Mouse (Mus musculus): ENCODE data around the gene C3ar1.
A peak's percentile ranks its signal among the peaks of the same experiment; 100 is the strongest.

Gene C3ar1

GRCm38 (mm10) chr6:122855955-122856354 is at the start of gene C3ar1:
Gene C3ar1 (minus strand): TSS chr6:122856161.
- no peak for DNase-seq (ENCODE audit: low read depth, low spot score)

GRCm38 (mm10) chr6:122892442-122893049 is 36.6 kb upstream of the C3ar1 start:
- peak; percentile 73 for DNase-seq (ENCODE audit: low read depth, low spot score)

GRCm38 (mm10) chr6:122889599-122889998 is 33.6 kb upstream of the C3ar1 start:
- DNase-seq (ENCODE audit: low read depth, low spot score), result no peak

GRCm38 (mm10) chr6:122883603-122884002 is 27.6 kb upstream of the C3ar1 start:
- no peak for DNase-seq (ENCODE audit: low read depth, low spot score)

- DNase-seq (ENCODE audit: low read depth, low spot score), result no peak
Observed at GRCm38 (mm10) chr6:122881287-122881686, 25.3 kb upstream of the C3ar1 start.

- DNase-seq (ENCODE audit: low read depth, low spot score), result no peak
Observed at GRCm38 (mm10) chr6:122879781-122880505, 24.0 kb upstream of the C3ar1 start.

DNA sequence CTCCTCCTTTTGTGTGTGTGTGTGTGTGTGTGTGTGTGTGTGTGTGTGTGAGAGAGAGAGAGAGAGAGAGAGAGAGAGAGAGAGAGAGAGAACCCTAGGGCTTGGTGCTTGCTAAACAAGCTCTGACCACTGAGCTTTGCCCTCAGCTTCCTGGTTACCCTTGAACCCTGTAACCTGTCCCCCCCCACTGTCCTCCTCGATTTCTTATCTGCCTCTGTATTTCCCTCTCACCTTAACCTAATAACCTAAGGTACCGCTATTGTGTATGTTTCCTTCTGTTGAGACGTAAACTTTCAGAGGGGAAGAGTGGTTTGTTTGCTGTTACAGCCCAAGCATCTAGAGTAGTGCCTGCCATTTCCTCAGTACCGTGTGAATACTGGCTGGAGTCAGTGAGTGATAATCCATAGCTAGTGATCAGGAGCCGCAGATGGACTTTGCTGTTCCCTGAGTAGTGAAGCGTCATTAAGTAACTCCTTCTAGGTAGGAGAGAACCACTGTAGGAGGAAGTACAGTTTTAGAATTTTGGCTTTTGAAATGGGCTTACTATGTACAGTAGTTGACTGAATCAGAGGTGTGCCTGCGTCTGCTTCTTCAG is 23.3 kb upstream of the C3ar1 start:
- DNase-seq (ENCODE audit: low read depth, low spot score), result no peak

- DNase-seq (ENCODE audit: low read depth, low spot score), result peak; percentile 69
Observed at GRCm38 (mm10) chr6:122874720-122875389, 18.9 kb upstream of the C3ar1 start.

- DNase-seq (ENCODE audit: low read depth, low spot score), result peak; percentile 98
Observed at GRCm38 (mm10) chr6:122873871-122874719, 18.1 kb upstream of the C3ar1 start, which contains the start of gene Necap1. Gene Necap1 (plus strand): TSS chr6:122874474.

DNA sequence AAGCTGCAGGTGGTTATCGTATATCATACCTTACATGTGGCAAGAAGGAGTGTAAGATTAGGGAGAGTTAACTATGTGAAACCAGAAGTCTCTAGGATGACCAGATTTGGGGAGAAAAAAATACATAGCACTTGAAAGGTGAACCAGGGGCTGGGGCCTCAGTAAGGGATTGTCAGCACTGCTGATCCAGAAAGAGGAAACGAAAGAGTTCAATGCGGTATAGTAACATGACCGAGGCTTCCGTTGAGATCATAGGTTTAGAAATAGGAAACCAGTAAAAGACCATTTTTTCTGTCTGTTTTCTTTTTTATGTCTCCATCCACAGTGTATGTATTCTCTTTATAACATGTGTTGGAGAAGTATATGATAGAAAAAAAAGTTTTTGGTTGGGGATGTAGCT is 16.8 kb upstream of the C3ar1 start:
- peak; percentile 57 for DNase-seq (ENCODE audit: low read depth, low spot score)

GRCm38 (mm10) chr6:122869846-122870245 is 13.9 kb upstream of the C3ar1 start:
- no peak for DNase-seq (ENCODE audit: low read depth, low spot score)

- DNase-seq (ENCODE audit: low read depth, low spot score), result peak; percentile 54
Observed at GRCm38 (mm10) chr6:122867914-122868313, 12.0 kb upstream of the C3ar1 start.

DNA sequence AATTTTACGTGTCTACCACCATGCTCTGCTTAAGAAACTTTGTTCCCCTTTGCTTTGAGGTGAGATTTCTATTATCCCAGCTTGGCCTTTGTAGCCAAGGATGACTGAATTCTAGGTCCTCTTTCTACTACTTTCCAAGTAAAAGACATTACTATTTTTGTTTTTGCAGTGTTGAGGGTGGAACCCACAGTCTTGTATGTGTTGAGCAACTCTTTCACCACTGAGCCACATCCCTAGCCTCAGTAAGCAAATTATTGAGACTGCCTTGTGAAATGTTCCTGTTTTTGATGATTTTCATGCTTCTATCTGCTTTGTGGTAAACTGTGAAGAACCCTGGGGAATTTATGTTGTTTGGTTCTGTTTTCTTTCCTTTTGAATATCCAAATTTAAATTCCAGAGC is 6.9 kb upstream of the C3ar1 start:
- DNase-seq (ENCODE audit: low read depth, low spot score), result no peak

DNA sequence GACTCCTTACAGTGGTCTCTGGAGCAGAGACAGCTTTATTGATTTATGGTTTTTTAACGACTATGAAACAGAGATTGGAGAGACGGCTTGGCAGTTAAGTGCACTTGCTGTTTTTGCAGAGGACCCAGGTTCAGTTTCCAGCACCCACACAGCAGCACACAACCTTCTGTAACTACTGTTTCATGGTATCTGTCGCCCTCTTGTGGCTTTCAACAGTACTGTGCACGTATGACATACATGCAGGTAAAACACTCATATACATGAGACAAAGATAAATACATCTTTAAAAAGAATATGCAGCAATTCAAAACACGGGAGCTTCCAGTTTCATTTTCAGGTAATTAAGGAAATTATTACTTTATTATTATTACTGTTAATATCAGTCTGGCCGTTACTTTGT is 6.5 kb upstream of the C3ar1 start:
- peak; percentile 14 for DNase-seq (ENCODE audit: low read depth, low spot score)

- peak; percentile 15 for DNase-seq (ENCODE audit: low read depth, low spot score)
Observed at GRCm38 (mm10) chr6:122854552-122854951, 1.4 kb downstream of the C3ar1 start.

GRCm38 (mm10) chr6:122852696-122853095 is 3.3 kb downstream of the C3ar1 start:
- no peak for DNase-seq (ENCODE audit: low read depth, low spot score)

DNA sequence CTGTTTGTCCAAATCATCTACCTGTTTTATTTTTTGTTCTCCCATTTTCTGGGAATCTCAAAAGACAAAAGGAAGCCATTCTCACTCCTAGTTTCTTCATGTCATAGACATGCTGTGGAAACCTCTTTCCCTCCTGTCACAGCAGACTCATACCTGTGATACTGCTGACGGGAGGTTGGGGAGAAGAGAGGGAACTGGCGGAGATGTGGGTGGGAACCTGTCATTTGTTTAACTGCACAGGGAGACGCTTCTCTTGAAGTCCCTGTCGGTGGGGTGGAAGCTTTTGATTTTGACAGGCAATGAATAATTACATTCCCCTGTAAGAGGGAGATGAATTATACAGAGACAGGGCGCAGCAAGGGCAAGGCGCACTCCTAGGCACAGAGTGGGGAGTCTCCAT is 12.2 kb downstream of the C3ar1 start:
- DNase-seq (ENCODE audit: low read depth, low spot score), result no peak

DNA sequence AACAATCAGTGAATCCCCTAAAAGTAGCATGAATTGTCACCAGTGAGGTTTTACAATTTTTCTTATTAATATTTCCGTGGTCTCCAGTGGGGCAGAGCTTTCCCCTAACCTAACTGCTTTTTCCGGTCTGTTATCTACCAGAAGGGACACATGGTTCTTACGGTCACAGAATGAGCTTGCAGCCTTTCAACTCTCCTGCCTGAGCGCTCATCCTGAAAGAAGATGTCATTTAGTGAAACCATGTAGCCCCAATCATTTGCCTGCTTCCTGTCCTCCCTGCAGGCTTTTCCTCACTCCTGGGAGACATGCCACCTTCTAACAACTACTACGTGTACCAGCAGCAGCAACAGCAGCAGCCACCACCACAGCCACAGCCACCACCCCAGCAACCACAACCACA is 18.4 kb downstream of the C3ar1 start:
- DNase-seq (ENCODE audit: low read depth, low spot score), result no peak

DNA sequence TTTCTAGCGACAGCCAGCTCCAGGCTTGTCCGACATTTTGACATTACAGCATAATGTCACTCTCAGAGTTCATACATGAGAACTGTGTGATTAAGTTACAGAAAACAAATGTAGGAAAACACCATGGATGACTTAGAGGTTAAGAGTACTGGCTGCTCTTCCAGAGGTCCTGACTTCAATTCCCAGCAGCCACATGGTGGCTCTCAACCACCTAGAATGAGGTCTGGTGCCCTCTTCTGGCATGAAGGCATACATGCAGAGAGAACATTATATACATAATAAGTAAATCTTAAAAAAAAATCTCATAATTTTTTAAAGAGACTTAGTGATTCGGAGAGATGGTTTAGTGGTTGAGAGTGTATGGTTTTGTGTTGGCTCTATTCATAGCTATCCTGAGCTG is 19.0 kb downstream of the C3ar1 start:
- DNase-seq (ENCODE audit: low read depth, low spot score), result no peak

GRCm38 (mm10) chr6:122834365-122834764 is 21.6 kb downstream of the C3ar1 start:
- DNase-seq (ENCODE audit: low read depth, low spot score), result peak; percentile 81

GRCm38 (mm10) chr6:122832880-122833279 is 23.1 kb downstream of the C3ar1 start:
- no peak for DNase-seq (ENCODE audit: low read depth, low spot score)
